Mouse (Mus musculus): ENCODE measurements around the gene Ppp1r32. TPM values are rescaled to one million over a fixed set of nuclear protein-coding genes. Genes with fewer than 3 reads are reported as not detected.
A peak's percentile ranks its signal among the peaks of the same experiment; 100 is the strongest.

The Ppp1r32 gene
- total RNA-seq (2014; rRNA removed): 3.5 and 5.1 TPM in 2 replicates
- polyA plus RNA-seq (2015; fragmentation: Nextera tagmentation; extraction: Ambion mirVana): 4.4 and 6.0 TPM in 2 replicates

DNA sequence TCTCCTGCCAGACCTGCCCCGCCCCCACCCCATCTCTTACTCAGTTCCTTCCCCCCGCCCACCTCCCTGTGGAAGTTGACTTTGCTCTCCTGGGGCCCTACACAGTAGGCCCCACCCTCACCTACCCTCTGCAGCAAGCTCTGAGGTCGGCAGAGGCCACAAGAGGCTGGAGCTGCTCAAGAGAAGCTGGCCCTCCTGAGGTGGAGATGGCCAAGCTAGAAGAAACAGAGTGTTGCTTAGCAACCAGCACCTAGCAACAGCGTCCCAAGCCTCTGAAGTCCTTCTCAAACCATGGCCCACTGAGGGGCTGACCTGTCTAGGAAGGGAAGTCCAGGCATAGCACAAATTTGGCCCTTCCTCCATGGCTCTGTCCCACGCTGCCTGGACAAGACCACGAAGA lies at the start of gene Ppp1r32:
TSS of gene Ppp1r32 (minus strand) at position 226 of the 400 bp plus-strand sequence.
- DNase-seq: peak; percentile 46
- Histone ChIP-seq H3K9ac (no peak within 1 kb of the TSS), H3K4me2 (ENCODE audit: low read depth) (no peak within 1 kb of the TSS), H3K27me3 (ENCODE audit: insufficient read depth, low read length) (no peaks in the 10 kb centered on the region), H3K4me3 (ENCODE audit: low read depth, low read length) (no peak within 1 kb of the TSS), H3K4me1 (ENCODE audit: insufficient read depth) (no peaks in the 10 kb centered on the region), H3K9me3 (ENCODE audit: low read length) (no peaks in the 10 kb centered on the region), H3K36me3 (ENCODE audit: insufficient read depth) (no peaks in the 10 kb centered on the region), H3K27ac (ENCODE audit: low read depth, low read length) (no peak within 1 kb of the TSS)
- ATAC-seq: peak; percentile 70
- 25% methylated on average over 6 of the region's 6 CpGs for whole genome bisulfite sequencing
- TF ChIP-seq CTCF (IDR thresholded peaks at IDR 0.05; ENCODE audit: low read depth): no peak

DNA sequence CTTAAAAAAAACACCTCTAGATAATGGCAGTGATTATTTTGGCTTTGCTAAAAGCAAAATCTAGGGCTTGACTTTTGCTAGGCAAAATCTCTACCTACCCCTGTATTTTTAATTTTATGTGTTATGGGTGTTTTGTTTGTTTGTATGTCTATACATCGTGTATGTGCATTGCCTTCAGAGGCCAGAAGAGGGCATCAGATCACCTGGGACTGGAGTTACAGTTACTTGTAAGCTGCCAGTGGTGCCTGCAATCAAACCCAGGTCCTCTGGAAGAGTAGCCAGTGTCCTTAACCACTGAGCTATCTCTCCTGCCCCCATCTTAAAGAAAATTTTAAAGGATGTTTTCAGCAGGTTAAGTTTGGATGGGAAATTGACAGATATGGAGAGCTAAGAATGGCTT lies 47.4 kb upstream of the Ppp1r32 start:
- no peak overlapping the region for H3K4me2 ChIP-seq (ENCODE audit: low read depth)
- ATAC-seq: no peak
- H3K27ac ChIP-seq (ENCODE audit: low read depth, low read length): no peak overlapping the region
- no peak overlapping the region for H3K4me3 ChIP-seq (ENCODE audit: low read depth, low read length)
- peaks cover 41% of the 10 kb centered on the region for H3K36me3 ChIP-seq (ENCODE audit: insufficient read depth)
- no peak for DNase-seq
- TF ChIP-seq CTCF (IDR thresholded peaks at IDR 0.05; ENCODE audit: low read depth): peak; percentile 38; the same call in 1 of the 2 replicates
- WGBS: 97% methylated on average over 1 of the region's 1 CpGs
- no peak overlapping the region for H3K9ac ChIP-seq
- peaks cover 5% of the 10 kb centered on the region for H3K4me1 ChIP-seq (ENCODE audit: insufficient read depth)
- H3K27me3 ChIP-seq (ENCODE audit: insufficient read depth, low read length): no peaks in the 10 kb centered on the region
- no peaks in the 10 kb centered on the region for H3K9me3 ChIP-seq (ENCODE audit: low read length)

DNA sequence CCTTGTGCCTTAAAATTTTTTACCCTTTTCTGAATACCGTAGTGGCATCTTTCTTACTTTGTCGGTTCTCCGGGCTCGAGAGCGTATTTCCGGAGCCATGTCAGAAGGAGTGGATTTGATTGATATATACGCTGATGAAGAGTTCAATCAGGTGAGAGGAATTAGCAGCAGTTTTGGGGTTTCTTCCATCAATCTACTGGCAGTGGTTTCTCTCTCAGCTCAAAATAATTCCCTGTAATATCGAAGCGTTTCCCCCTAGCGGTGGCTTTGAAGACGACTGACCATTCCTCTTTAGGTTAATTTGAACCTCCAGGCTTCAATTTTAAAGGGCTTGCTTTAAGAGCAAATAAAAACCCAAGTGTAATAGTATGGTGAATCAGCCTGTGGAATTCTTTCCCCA lies 43.2 kb upstream of the Ppp1r32 start, which contains the start of gene Sdhaf2:
TSS of gene Sdhaf2 (minus strand) at position 233 of the 400 bp plus-strand sequence.
- peak within 1 kb of the TSS; percentile 76 for H3K4me2 ChIP-seq (ENCODE audit: low read depth)
- peak; percentile 71 for TF ChIP-seq CTCF (IDR thresholded peaks at IDR 0.05; ENCODE audit: low read depth)
- H3K4me3 ChIP-seq (ENCODE audit: low read depth, low read length): peak within 1 kb of the TSS; percentile 99
- peak within 1 kb of the TSS; percentile 91 for H3K9ac ChIP-seq
- DNase-seq (peak; percentile 77), ATAC-seq (peak; percentile 15; the same call in 1 of the 2 replicates)
- peaks cover 5% of the 10 kb centered on the region for H3K4me1 ChIP-seq (ENCODE audit: insufficient read depth)
- H3K9me3 ChIP-seq (ENCODE audit: low read length): no peaks in the 10 kb centered on the region
- H3K27me3 ChIP-seq (ENCODE audit: insufficient read depth, low read length): no peaks in the 10 kb centered on the region
- peak within 1 kb of the TSS; percentile 96 for H3K27ac ChIP-seq (ENCODE audit: low read depth, low read length)
- WGBS: under 1% methylated on average over 11 of the region's 11 CpGs
- H3K36me3 ChIP-seq (ENCODE audit: insufficient read depth): peaks cover 8% of the 10 kb centered on the region; the same call in 1 of the 2 replicates

DNA sequence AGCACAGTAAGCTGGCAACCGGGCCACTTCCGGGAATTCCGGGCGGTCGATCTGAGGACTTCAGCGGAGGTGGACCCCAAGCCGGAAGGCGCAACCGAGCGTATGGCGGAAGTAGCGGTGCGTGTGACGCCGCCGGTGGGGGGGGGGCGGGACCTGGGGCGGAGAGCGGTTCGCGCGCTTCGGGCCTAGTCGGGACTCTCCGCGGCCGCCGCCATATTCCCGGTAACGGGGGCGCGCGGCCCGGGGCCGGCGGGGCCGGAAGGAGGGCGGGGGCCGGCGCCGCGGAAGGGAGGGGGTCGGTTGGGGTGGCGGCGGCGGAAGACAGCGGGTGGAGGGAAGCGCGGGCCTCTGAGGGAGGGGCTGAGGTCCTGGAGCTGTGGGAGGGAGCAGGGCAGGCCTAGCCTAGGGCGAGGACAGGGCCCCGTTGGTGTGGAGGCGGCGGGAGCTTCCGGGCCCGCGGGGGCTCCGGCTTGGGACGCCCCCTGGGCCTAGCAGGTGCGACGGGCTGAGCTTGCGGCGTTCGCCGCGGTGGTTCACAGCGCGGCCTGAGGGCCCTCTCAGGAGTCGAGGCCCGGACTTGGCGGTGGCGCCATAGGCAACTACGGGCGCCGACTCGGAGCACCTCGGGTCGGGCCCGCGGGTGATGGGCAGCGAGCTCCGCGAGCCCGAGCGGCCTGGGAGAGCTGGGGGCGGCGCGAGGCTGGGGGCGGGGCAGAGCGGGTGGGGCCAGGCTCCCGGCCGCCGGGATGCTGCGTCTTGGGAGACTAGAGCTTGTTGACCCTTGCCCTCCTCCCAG lies 42.6 kb upstream of the Ppp1r32 start, which contains the start of gene Cpsf7:
TSS of gene Cpsf7 (plus strand) at position 161 of the 796 bp plus-strand sequence.
- DNase-seq (peak; percentile 92), ATAC-seq (peak; percentile 95)
- 2% methylated on average over 71 of the region's 93 CpGs for WGBS
- Histone ChIP-seq H3K36me3 (ENCODE audit: insufficient read depth) (0 out of 2 replicates have a peak, but pooled peaks cover 4% of the 10 kb centered on the region), H3K4me3 (ENCODE audit: low read depth, low read length) (peak within 1 kb of the TSS; percentile 99), H3K9ac (peak within 1 kb of the TSS; percentile 91), H3K27ac (ENCODE audit: low read depth, low read length) (peak within 1 kb of the TSS; percentile 96), H3K27me3 (ENCODE audit: insufficient read depth, low read length) (no peaks in the 10 kb centered on the region), H3K9me3 (ENCODE audit: low read length) (no peaks in the 10 kb centered on the region), H3K4me2 (ENCODE audit: low read depth) (peak within 1 kb of the TSS; percentile 76), H3K4me1 (ENCODE audit: insufficient read depth) (peaks cover 5% of the 10 kb centered on the region)
- TF ChIP-seq CTCF (IDR thresholded peaks at IDR 0.05; ENCODE audit: low read depth): no peak

DNA sequence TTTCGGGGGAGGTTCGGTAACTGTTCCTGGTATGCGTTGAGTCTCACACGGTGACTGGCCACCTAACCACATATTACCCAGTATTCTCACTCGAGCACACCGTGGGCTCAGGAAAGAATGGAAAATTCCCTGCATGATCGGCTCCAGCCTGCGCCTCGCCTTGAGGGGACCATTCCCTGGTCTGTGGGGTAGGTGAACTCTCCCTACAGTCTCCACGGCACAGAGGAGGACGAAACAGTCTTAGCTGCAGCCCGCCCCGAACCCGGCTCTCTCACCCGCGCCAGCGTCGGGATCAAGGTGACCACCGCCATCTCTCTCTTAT lies 42.0 kb upstream of the Ppp1r32 start:
- ATAC-seq (no peak), DNase-seq (no peak)
- H3K27ac ChIP-seq (ENCODE audit: low read depth, low read length): peak overlapping the region; percentile 96
- TF ChIP-seq CTCF (IDR thresholded peaks at IDR 0.05; ENCODE audit: low read depth): no peak
- H3K9me3 ChIP-seq (ENCODE audit: low read length): no peaks in the 10 kb centered on the region
- H3K4me3 ChIP-seq (ENCODE audit: low read depth, low read length): peak overlapping the region; percentile 99
- H3K9ac ChIP-seq: peak overlapping the region; percentile 91
- H3K27me3 ChIP-seq (ENCODE audit: insufficient read depth, low read length): no peaks in the 10 kb centered on the region
- peak overlapping the region; percentile 76 for H3K4me2 ChIP-seq (ENCODE audit: low read depth)
- H3K36me3 ChIP-seq (ENCODE audit: insufficient read depth): 0 out of 2 replicates have a peak, but pooled peaks cover 4% of the 10 kb centered on the region
- peaks cover 5% of the 10 kb centered on the region for H3K4me1 ChIP-seq (ENCODE audit: insufficient read depth)
- WGBS: 1% methylated on average over 19 of the region's 19 CpGs

DNA sequence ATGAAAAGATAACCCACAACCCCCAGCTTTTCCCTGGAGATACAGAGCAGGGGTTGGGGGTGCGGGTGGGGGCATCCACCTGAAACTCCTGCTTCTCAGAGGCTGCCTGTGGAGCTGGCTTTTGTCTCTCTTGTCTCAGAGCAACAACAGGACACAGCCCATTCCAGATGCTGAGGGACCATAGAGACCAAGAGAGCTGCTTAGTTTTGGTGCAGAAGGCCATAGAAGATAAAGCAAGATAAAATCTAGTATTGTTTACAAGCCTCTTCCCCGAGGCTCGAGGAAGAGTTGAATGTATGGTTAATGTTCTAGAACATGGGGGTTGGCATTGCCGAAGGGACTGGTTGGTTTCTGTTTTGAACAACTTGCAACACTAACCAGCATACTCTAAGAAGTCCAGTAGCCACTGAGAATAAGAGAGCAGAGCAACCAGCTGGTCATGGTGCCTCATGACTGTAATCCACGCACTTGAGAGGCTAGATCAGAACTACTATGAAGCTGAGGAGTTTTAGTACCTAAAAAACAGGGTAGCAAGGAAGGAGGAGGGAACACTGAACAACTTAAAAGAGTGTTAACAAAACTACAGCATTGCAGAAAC lies 40.9 kb upstream of the Ppp1r32 start:
- no peak for TF ChIP-seq CTCF (IDR thresholded peaks at IDR 0.05; ENCODE audit: low read depth)
- Histone ChIP-seq H3K27ac (ENCODE audit: low read depth, low read length) (no peak overlapping the region), H3K9ac (no peak overlapping the region), H3K4me3 (ENCODE audit: low read depth, low read length) (no peak overlapping the region), H3K9me3 (ENCODE audit: low read length) (no peaks in the 10 kb centered on the region), H3K4me1 (ENCODE audit: insufficient read depth) (peaks cover 5% of the 10 kb centered on the region), H3K4me2 (ENCODE audit: low read depth) (peak overlapping the region; percentile 76; the same call in 1 of the 2 replicates), H3K27me3 (ENCODE audit: insufficient read depth, low read length) (no peaks in the 10 kb centered on the region), H3K36me3 (ENCODE audit: insufficient read depth) (0 out of 2 replicates have a peak, but pooled peaks cover 4% of the 10 kb centered on the region)
- DNase-seq (no peak), ATAC-seq (no peak)
- WGBS: 88% methylated on average over 5 of the region's 5 CpGs

DNA sequence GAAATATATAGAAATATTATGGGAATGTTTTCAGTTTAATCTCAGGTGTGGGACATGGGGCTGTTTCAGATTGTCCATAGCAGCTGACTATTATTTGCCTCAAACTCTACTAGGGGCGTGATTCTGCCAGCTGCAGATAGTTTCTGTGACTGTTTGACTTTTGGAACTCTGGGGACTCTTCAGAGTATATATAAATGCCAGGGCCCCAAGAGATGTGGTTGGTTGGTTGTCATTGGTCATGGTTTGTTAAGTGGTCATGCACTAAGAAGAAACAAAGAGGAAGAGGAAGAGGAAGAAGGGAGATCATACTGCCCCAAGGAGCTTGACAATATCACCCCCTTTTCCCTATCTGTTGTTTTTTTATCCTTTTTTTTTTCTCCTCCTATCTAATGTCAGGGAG lies 39.2 kb upstream of the Ppp1r32 start:
- Histone ChIP-seq H3K9me3 (ENCODE audit: low read length) (no peaks in the 10 kb centered on the region), H3K27ac (ENCODE audit: low read depth, low read length) (no peak overlapping the region), H3K4me2 (ENCODE audit: low read depth) (no peak overlapping the region), H3K36me3 (ENCODE audit: insufficient read depth) (peaks cover 3% of the 10 kb centered on the region; the same call in 1 of the 2 replicates), H3K4me3 (ENCODE audit: low read depth, low read length) (no peak overlapping the region), H3K27me3 (ENCODE audit: insufficient read depth, low read length) (no peaks in the 10 kb centered on the region), H3K9ac (no peak overlapping the region), H3K4me1 (ENCODE audit: insufficient read depth) (peaks cover 5% of the 10 kb centered on the region)
- ATAC-seq (no peak), DNase-seq (no peak)
- WGBS: 86% methylated on average over 1 of the region's 1 CpGs
- TF ChIP-seq CTCF (IDR thresholded peaks at IDR 0.05; ENCODE audit: low read depth): no peak
